Mouse (Mus musculus) heart, postnatal 36 days (tissue): ENCODE data around the gene Gm8909. TPM values are rescaled to one million over a fixed set of nuclear protein-coding genes. Genes with fewer than 3 reads are reported as not detected.
A peak's percentile ranks its signal among the peaks of the same experiment; 100 is the strongest.
"Not testable (repeated sequence)": the region's sequence is repeated elsewhere in the genome, so short reads cannot be mapped to it uniquely, and the experiment has no call there.

ENCODE experiments used
- DNase-seq, 2 experiments: peaks; one replicate each; pipeline ENCODE4 v3.0.0; 2021 to 2022
- intact Hi-C: fragments of 180-260 bp; cut with DNase I; formaldehyde crosslinking; loops from one replicate; pipeline ENCODE4 v1.15.1; 2025
- total RNA-seq, 2 experiments: library from RNA; stranded (reverse); gene quantifications; 2 replicates each; pipeline ENCODE4 v1.2.3; 2021

Gene Gm8909
- total RNA-seq, 2 experiments from 2014 or later, result not detected

DNA sequence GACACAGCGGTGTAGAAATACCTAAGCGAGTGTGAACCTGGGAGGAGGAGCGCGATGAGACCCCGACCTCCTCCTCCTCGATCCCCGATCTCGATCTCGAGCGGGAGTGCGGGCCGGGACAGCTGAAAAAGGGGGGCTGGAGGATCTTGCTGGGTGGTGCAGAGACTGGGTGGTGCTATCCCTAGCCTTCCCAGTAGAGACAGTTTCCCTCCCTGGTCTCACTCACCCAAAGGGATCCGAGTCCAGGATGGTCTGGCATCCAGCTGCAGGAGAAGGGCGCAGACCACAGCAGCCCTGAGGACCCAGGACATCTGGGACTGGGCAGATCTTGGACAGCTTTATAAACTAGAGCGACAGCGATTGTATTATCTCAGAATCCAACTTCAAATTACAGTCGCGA is 47.5 kb downstream of the Gm8909 start:
- peak in 1 of 2 experiments; percentile 22 for DNase-seq
- intact Hi-C loops, result not testable (repeated sequence)

DNA sequence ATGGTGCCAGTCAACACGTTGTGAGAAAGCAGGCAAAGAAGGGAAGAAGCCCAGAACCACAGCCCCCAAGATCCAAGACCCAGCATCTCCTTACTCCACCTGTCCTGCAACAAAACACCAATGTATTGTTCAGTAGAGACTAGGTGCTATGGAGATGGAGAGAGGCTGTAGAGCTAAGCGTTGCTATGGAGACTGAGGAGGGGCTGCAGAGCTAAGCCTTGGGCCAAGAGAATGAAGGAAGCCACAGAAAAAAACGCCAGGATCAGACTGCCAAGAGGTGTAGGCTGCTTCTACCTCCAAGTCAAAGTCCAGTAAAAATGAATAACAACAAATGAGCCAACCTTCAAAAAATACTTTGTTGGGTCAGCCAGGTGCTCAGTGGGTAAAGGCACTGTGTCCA is 51.8 kb downstream of the Gm8909 start:
- DNase-seq, intact Hi-C loops: not testable (repeated sequence)

Other genes with a start within 250 kb of the Gm8909 start
- 10 to 100 TPM; 69.8 to 73.4 TPM for gene Abcf1, start 198.8 kb downstream of the Gm8909 start, total RNA-seq
- gene Gnl1, start 188.7 kb downstream of the Gm8909 start, total RNA-seq, result 10 to 100 TPM; 28.6 to 32.7 TPM
- 1 to 10 TPM; 3.9 to 6.3 TPM for gene Prr3, start 188.3 kb downstream of the Gm8909 start, total RNA-seq
- gene H2-T24, start 148.0 kb downstream of the Gm8909 start, total RNA-seq, result 10 to 100 TPM in 1 of 2 experiments, 1 to 10 TPM in 1; 6.5 to 14.0 TPM
- 10 to 100 TPM; 23.7 to 38.9 TPM for gene H2-T23, start 135.7 kb downstream of the Gm8909 start, total RNA-seq
- gene H2-T22, start 125.8 kb downstream of the Gm8909 start, total RNA-seq, result 1 to 10 TPM; 9.5 to 10.0 TPM
- gene Gm6034, start 125.6 kb downstream of the Gm8909 start, total RNA-seq, result not detected
- 1 to 10 TPM; 3.4 to 4.3 TPM for gene Gm11127, start 110.2 kb downstream of the Gm8909 start, total RNA-seq
- gene Gm19684, start 46.9 kb downstream of the Gm8909 start, total RNA-seq, result under 1 TPM; 0.19 to 0.22 TPM
- not detected for gene Gm7030, start 39.1 kb downstream of the Gm8909 start, total RNA-seq
- not detected for gene H2-T3, start 21.8 kb upstream of the Gm8909 start, total RNA-seq
- 10 to 100 TPM; 39.6 to 41.1 TPM for gene Rpp21, start 89.5 kb upstream of the Gm8909 start, total RNA-seq
- gene Trim39, start 103.7 kb upstream of the Gm8909 start, total RNA-seq, result 1 to 10 TPM; 6.5 to 7.6 TPM
- gene H2-M10.2, start 118.0 kb upstream of the Gm8909 start, total RNA-seq, result not detected
- not detected for gene H2-M10.1, start 157.6 kb upstream of the Gm8909 start, total RNA-seq
- gene H2-M10.3, start 199.9 kb upstream of the Gm8909 start, total RNA-seq, result not detected